Mouse (Mus musculus) G1E (cell line): ENCODE measurements around the gene Ppm1j.

Source experiments
- CTCF ChIP-seq: IDR thresholded peaks from 2 replicates; pipeline ENCODE4 v1.5.1; 2012; ENCODE audit warnings: low read depth, low read length, inconsistent platforms, mixed read lengths
- GATA1 ChIP-seq: IDR thresholded peaks from 2 replicates; pipeline ENCODE4 v1.6.1; 2012; ENCODE audit warnings: borderline replicate concordance, low read length, inconsistent platforms, mixed read lengths
- POLR2AphosphoS5 ChIP-seq: IDR thresholded peaks from 2 replicates; pipeline ENCODE4 v1.6.1; 2012; ENCODE audit warnings: low read depth, low read length, inconsistent platforms; ENCODE audit not compliant: insufficient replicate concordance
- TAL1 ChIP-seq: conservative IDR thresholded peaks from 2 replicates; pipeline ENCODE4 v1.6.1; 2012; ENCODE audit warnings: low read depth, low read length, inconsistent platforms, mixed read lengths

GRCm38 (mm10) chr3:104791017-104791416 lies 10.2 kb downstream of the Ppm1j start:
- TF ChIP-seq CTCF = no peak
- no peak for TF ChIP-seq POLR2AphosphoS5
- no peak for TF ChIP-seq TAL1
- no peak for TF ChIP-seq GATA1
